Mouse (Mus musculus) layer of hippocampus, adult 18-20 months (tissue): ENCODE measurements around the gene Eps15l1. TPM values are rescaled to one million over a fixed set of nuclear protein-coding genes. Genes with fewer than 3 reads are reported as not detected.

Experiments used
- DNase-seq, 2 experiments: peaks; one replicate each; pipeline ENCODE4 v3.0.0; 2022; ENCODE audit warnings: low spot score in 2 of 2
- total RNA-seq, 2 experiments: library from RNA; stranded (reverse); gene quantifications; 2 replicates each; pipeline ENCODE4 v1.2.3; 2021

The Eps15l1 gene
- total RNA-seq, 2 experiments from 2014 or later = 60.6 to 67.8 TPM

- DNase-seq = no peak
Measured at GRCm38 (mm10) chr8:72351405-72352005, 69.8 kb downstream of the Eps15l1 start.

GRCm38 (mm10) chr8:72350727-72351126, 70.5 kb downstream of the Eps15l1 start:
- no peak for DNase-seq

- peak in 1 of 2 experiments; percentile 46 for DNase-seq
Measured at GRCm38 (mm10) chr8:72349838-72350237, 71.4 kb downstream of the Eps15l1 start.

GRCm38 (mm10) chr8:72348956-72349355, 72.3 kb downstream of the Eps15l1 start:
- no peak for DNase-seq

- no peak for DNase-seq
Measured at GRCm38 (mm10) chr8:72348114-72348513, 73.1 kb downstream of the Eps15l1 start.

GRCm38 (mm10) chr8:72347553-72347952, 73.7 kb downstream of the Eps15l1 start:
- no peak for DNase-seq

GRCm38 (mm10) chr8:72343725-72344124, 77.5 kb downstream of the Eps15l1 start:
- no peak for DNase-seq

- no peak for DNase-seq
Measured at GRCm38 (mm10) chr8:72342556-72343300, 78.5 kb downstream of the Eps15l1 start.

- DNase-seq = no peak
Measured at GRCm38 (mm10) chr8:72337034-72337433, 84.2 kb downstream of the Eps15l1 start.

GRCm38 (mm10) chr8:72336273-72336672, 85.0 kb downstream of the Eps15l1 start:
- DNase-seq = no peak

GRCm38 (mm10) chr8:72334144-72334641, 87.1 kb downstream of the Eps15l1 start:
- no peak for DNase-seq

GRCm38 (mm10) chr8:72333429-72334143, 87.7 kb downstream of the Eps15l1 start:
- DNase-seq = no peak

- no peak for DNase-seq
Measured at GRCm38 (mm10) chr8:72331631-72332030, 89.6 kb downstream of the Eps15l1 start.

- no peak for DNase-seq
Measured at GRCm38 (mm10) chr8:72330806-72331516, 90.3 kb downstream of the Eps15l1 start.

- no peak for DNase-seq
Measured at GRCm38 (mm10) chr8:72329116-72329515, 92.1 kb downstream of the Eps15l1 start.

- DNase-seq = no peak
Measured at GRCm38 (mm10) chr8:72324708-72325107, 96.6 kb downstream of the Eps15l1 start.

GRCm38 (mm10) chr8:72324036-72324706, 97.1 kb downstream of the Eps15l1 start:
- no peak for DNase-seq

GRCm38 (mm10) chr8:72323131-72323725, 98.0 kb downstream of the Eps15l1 start:
- DNase-seq = no peak

- peak in 1 of 2 experiments; percentile 34 for DNase-seq
Measured at GRCm38 (mm10) chr8:72322471-72322889, 98.8 kb downstream of the Eps15l1 start.
